Mouse (Mus musculus): Measurements from ENCODE around the gene Fig4. TPM values are rescaled to one million over a fixed set of nuclear protein-coding genes. Genes with fewer than 3 reads are reported as not detected.

Gene Fig4
- polyA plus RNA-seq, 1 experiment from 2014 or later: 65.9 TPM

DNA sequence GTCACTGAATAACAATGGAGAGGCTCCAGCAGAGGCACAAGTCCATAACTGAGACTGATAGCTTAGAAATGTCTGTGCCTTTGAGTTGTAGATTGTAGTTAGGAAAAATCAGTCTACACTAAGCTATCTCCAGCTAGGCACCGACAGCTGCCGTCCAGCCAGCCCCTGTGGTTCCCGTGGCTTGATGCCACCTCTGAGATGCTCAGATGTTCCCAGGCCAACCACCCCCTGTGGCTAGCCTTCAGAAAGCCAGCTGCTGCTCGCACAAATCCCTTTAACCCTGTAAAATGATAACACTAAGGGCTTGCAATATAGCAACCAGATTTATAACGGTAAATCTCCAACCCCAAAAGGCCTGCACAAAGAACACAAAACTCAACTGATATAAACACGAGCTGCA lies 22.9 kb downstream of the Fig4 start:
- Histone ChIP-seq H3K9ac (ENCODE audit: low read length) (no peak overlapping the region), H3K4me2 (ENCODE audit: low read depth, low read length) (no peak overlapping the region), H3K9me3 (replicated peaks; ENCODE audit: control insufficient read depth, low read length) (no peaks in the 10 kb centered on the region), H3K27me3 (ENCODE audit: control insufficient read depth, insufficient read depth, low read length) (no peaks in the 10 kb centered on the region), H3K4me1 (ENCODE audit: control insufficient read depth, insufficient read depth, low read length) (no peaks in the 10 kb centered on the region), H3K27ac (ENCODE audit: low read length) (no peak overlapping the region), H3K4me3 (ENCODE audit: low read length) (no peak overlapping the region), H3K36me3 (ENCODE audit: control insufficient read depth, insufficient read depth) (peaks cover 28% of the 10 kb centered on the region)
- no peak for ATAC-seq (replicated peaks; ENCODE audit: extremely low read depth, insufficient read depth, low FRiP score)
- WGBS: 42% methylated on average over 6 of the region's 6 CpGs

DNA sequence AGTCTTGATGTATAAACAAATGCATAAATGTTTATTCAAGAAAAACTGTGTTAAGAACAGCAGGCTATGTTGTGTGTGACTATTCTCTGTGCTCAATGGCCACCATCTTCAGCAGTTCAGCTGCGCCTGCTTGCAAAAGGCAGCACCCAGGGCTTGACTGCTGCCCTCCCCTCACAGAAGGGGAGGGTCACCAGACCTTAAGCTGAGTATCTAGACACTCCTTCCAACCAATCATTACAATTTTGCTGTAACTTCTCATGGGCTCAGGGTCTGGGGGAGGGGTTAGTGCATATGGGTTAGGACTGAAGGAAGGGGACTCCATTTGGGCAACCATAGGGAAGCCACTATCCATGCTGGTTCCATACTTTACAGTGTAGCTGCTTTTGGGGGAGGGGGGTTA lies 24.3 kb downstream of the Fig4 start:
- Histone ChIP-seq H3K27ac (ENCODE audit: low read length) (no peak overlapping the region), H3K9ac (ENCODE audit: low read length) (no peak overlapping the region), H3K4me1 (ENCODE audit: control insufficient read depth, insufficient read depth, low read length) (no peaks in the 10 kb centered on the region), H3K4me2 (ENCODE audit: low read depth, low read length) (no peak overlapping the region), H3K4me3 (ENCODE audit: low read length) (no peak overlapping the region), H3K27me3 (ENCODE audit: control insufficient read depth, insufficient read depth, low read length) (no peaks in the 10 kb centered on the region), H3K36me3 (ENCODE audit: control insufficient read depth, insufficient read depth) (peaks cover 15% of the 10 kb centered on the region), H3K9me3 (replicated peaks; ENCODE audit: control insufficient read depth, low read length) (no peaks in the 10 kb centered on the region)
- WGBS: 100% methylated on average over 1 of the region's 1 CpGs
- ATAC-seq (replicated peaks; ENCODE audit: extremely low read depth, insufficient read depth, low FRiP score): no peak

DNA sequence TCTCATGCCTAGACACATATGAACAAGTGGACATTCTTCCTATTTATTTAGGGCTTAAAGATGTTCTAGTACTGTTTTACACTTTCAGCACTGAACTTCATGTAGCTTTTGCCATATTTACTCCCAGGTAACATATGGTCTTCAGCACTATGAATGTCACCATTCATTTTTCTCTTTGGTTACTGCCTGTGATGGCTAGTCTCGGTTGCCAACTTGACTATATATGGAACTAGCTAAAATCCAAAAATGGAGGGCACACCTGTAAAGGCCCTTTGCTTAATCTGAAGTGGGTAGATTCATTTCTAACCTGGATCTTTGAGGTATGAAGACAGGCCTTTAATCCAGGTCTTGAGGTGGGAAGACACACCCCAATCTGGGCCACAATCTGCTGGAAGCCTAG lies 28.2 kb downstream of the Fig4 start:
- no peaks in the 10 kb centered on the region for H3K9me3 ChIP-seq (replicated peaks; ENCODE audit: control insufficient read depth, low read length)
- WGBS: 83% methylated on average over 1 of the region's 1 CpGs
- no peaks in the 10 kb centered on the region for H3K27me3 ChIP-seq (ENCODE audit: control insufficient read depth, insufficient read depth, low read length)

DNA sequence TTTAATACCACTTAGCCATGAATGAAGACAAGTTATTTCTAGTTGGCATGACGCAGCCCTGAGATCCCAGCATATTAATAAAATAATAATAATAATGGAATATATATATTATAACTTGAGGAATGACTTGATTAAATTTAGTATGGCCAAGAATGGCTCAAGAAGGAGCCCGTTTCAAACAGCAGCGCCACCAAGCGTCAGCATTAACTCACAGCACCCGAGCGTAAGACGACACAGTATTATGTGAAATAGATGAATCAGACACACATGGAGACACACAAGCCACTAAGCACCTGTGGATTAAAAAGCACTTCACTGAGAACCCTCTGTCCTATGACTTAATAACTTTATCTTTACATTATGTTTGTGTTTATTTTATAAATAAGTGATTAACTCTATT lies 31.2 kb downstream of the Fig4 start:
- H3K4me1 ChIP-seq (ENCODE audit: control insufficient read depth, insufficient read depth, low read length): no peaks in the 10 kb centered on the region
- no peaks in the 10 kb centered on the region for H3K27me3 ChIP-seq (ENCODE audit: control insufficient read depth, insufficient read depth, low read length)
- 53% methylated on average over 7 of the region's 7 CpGs for WGBS
- H3K27ac ChIP-seq (ENCODE audit: low read length): no peak overlapping the region
- no peak for ATAC-seq (replicated peaks; ENCODE audit: extremely low read depth, insufficient read depth, low FRiP score)
- peaks cover 26% of the 10 kb centered on the region for H3K36me3 ChIP-seq (ENCODE audit: control insufficient read depth, insufficient read depth)
- H3K4me3 ChIP-seq (ENCODE audit: low read length): no peak overlapping the region
- no peaks in the 10 kb centered on the region for H3K9me3 ChIP-seq (replicated peaks; ENCODE audit: control insufficient read depth, low read length)
- H3K4me2 ChIP-seq (ENCODE audit: low read depth, low read length): no peak overlapping the region
- H3K9ac ChIP-seq (ENCODE audit: low read length): no peak overlapping the region

More for the DNA sequence above, 28.2 kb downstream of the Fig4 start:
- Histone ChIP-seq H3K4me2 (ENCODE audit: low read depth, low read length) (no peak overlapping the region), H3K9ac (ENCODE audit: low read length) (no peak overlapping the region), H3K4me1 (ENCODE audit: control insufficient read depth, insufficient read depth, low read length) (no peaks in the 10 kb centered on the region), H3K4me3 (ENCODE audit: low read length) (no peak overlapping the region), H3K27ac (ENCODE audit: low read length) (no peak overlapping the region), H3K36me3 (ENCODE audit: control insufficient read depth, insufficient read depth) (peaks cover 9% of the 10 kb centered on the region)
- no peak for ATAC-seq (replicated peaks; ENCODE audit: extremely low read depth, insufficient read depth, low FRiP score)

DNA sequence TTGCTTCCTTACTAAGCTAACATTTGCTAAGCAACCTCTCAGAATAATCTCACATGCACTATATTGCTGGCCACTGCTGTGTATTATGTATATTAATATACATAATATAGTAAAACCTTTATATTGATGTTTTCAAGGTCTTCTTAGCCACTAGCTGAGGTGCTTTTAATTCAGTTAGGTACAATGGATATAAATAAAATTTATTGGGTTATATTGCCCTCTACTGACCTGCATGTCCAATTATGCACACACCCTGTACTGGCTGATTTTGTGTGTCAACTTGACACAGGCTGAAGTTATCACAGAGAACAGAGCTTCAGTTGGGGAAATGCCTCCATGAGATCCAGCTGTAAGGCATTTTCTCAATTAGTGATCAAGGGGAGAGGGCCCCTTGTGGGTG lies 41.2 kb downstream of the Fig4 start:
- H3K27me3 ChIP-seq (ENCODE audit: control insufficient read depth, insufficient read depth, low read length): no peaks in the 10 kb centered on the region
- H3K4me2 ChIP-seq (ENCODE audit: low read depth, low read length): no peak overlapping the region
- no peak overlapping the region for H3K27ac ChIP-seq (ENCODE audit: low read length)
- H3K9me3 ChIP-seq (replicated peaks; ENCODE audit: control insufficient read depth, low read length): 0 out of 2 replicates have a peak, but pooled peaks cover 3% of the 10 kb centered on the region
- no peak overlapping the region for H3K4me3 ChIP-seq (ENCODE audit: low read length)
- no peak for ATAC-seq (replicated peaks; ENCODE audit: extremely low read depth, insufficient read depth, low FRiP score)
- H3K9ac ChIP-seq (ENCODE audit: low read length): no peak overlapping the region
- peaks cover 19% of the 10 kb centered on the region for H3K36me3 ChIP-seq (ENCODE audit: control insufficient read depth, insufficient read depth)
- peaks cover 6% of the 10 kb centered on the region; the same call in 1 of the 2 replicates for H3K4me1 ChIP-seq (ENCODE audit: control insufficient read depth, insufficient read depth, low read length)

DNA sequence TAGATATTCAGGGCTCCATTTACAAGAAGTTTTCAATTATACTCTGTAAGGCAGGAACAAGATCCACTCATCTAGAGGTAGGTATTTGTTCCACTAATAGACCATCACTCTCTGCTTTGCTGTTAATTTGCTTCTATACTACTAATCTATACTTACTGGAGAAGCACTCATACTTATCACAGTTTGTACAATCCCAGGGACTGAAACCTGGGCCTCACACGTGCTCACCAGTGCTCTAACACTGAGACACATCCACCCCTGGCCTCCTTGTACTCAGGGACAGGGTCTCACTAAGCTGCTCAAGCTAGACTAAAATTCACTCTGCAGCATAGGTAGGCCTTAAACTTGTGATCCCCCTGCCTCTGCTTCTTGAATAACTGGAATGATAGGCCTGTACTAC lies 41.8 kb downstream of the Fig4 start:
- Histone ChIP-seq H3K4me3 (ENCODE audit: low read length) (no peak overlapping the region), H3K4me2 (ENCODE audit: low read depth, low read length) (no peak overlapping the region), H3K36me3 (ENCODE audit: control insufficient read depth, insufficient read depth) (peaks cover 21% of the 10 kb centered on the region), H3K4me1 (ENCODE audit: control insufficient read depth, insufficient read depth, low read length) (peaks cover 6% of the 10 kb centered on the region; the same call in 1 of the 2 replicates), H3K9ac (ENCODE audit: low read length) (no peak overlapping the region), H3K27ac (ENCODE audit: low read length) (no peak overlapping the region), H3K9me3 (replicated peaks; ENCODE audit: control insufficient read depth, low read length) (0 out of 2 replicates have a peak, but pooled peaks cover 3% of the 10 kb centered on the region), H3K27me3 (ENCODE audit: control insufficient read depth, insufficient read depth, low read length) (no peaks in the 10 kb centered on the region)
- no peak for ATAC-seq (replicated peaks; ENCODE audit: extremely low read depth, insufficient read depth, low FRiP score)
- 36% methylated on average over 1 of the region's 1 CpGs for WGBS

DNA sequence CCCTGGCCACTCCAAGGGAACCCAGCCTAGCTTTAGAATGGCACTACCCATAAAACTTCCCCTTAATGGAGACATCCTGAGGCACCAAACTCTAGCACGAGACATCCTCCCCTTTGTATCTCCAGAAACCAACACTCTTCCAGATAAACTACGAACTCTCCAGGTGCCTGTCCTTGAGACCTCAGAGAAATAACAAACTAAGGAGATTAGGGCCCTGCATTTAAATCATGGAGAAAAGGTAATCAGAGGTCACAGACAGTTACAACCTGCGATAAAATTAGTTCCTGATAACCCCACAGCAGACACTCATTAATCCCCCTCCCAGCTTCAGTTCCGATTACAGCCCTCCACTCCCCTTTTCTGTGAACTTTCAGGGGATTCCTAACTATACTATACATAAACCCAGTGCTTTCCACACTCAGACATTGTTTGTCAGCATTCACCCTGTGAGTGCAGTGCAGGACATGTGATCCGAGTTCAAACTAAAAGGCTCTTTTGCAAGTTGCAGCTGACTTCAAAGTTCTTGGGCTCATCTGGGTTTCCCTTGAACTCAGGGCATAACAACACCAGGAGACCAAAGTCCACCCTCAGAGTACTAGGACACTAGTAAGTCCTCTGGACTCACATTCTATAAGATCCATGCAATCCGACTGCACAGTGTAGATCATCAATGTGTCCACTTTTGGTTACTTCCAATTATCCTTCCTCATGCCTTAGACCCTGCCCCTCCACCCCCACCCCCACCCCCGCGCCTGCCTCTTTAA lies 42.6 kb downstream of the Fig4 start:
- H3K9me3 ChIP-seq (replicated peaks; ENCODE audit: control insufficient read depth, low read length): 0 out of 2 replicates have a peak, but pooled peaks cover 3% of the 10 kb centered on the region
- no peak overlapping the region for H3K9ac ChIP-seq (ENCODE audit: low read length)
- H3K36me3 ChIP-seq (ENCODE audit: control insufficient read depth, insufficient read depth): peaks cover 27% of the 10 kb centered on the region
- H3K27ac ChIP-seq (ENCODE audit: low read length): no peak overlapping the region
- peaks cover 6% of the 10 kb centered on the region; the same call in 1 of the 2 replicates for H3K4me1 ChIP-seq (ENCODE audit: control insufficient read depth, insufficient read depth, low read length)
- 45% methylated on average over 8 of the region's 8 CpGs for WGBS
- H3K4me3 ChIP-seq (ENCODE audit: low read length): no peak overlapping the region
- no peak for ATAC-seq (replicated peaks; ENCODE audit: extremely low read depth, insufficient read depth, low FRiP score)
- no peaks in the 10 kb centered on the region for H3K27me3 ChIP-seq (ENCODE audit: control insufficient read depth, insufficient read depth, low read length)
- H3K4me2 ChIP-seq (ENCODE audit: low read depth, low read length): no peak overlapping the region

DNA sequence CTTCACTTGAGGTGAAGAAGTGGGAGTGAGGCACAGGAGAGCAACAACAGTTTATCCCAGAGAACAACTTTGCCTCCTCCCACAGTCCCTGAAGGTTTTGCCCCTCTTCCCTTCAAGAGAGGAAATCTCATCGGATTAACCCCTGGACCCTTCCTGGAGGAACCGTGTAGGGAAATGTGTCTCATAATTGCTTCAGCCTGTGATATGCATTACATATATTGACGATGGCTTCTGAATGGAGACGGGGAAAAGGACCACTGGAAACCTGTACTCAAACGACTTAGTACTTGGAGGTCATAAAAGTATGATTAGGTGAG lies 52.4 kb downstream of the Fig4 start:
- no peak for ATAC-seq (replicated peaks; ENCODE audit: extremely low read depth, insufficient read depth, low FRiP score)
- Histone ChIP-seq H3K4me2 (ENCODE audit: low read depth, low read length) (no peak overlapping the region), H3K27ac (ENCODE audit: low read length) (no peak overlapping the region), H3K4me1 (ENCODE audit: control insufficient read depth, insufficient read depth, low read length) (0 out of 2 replicates have a peak, but pooled peaks cover 2% of the 10 kb centered on the region), H3K4me3 (ENCODE audit: low read length) (no peak overlapping the region), H3K36me3 (ENCODE audit: control insufficient read depth, insufficient read depth) (peaks cover 40% of the 10 kb centered on the region), H3K27me3 (ENCODE audit: control insufficient read depth, insufficient read depth, low read length) (no peaks in the 10 kb centered on the region), H3K9ac (ENCODE audit: low read length) (no peak overlapping the region), H3K9me3 (replicated peaks; ENCODE audit: control insufficient read depth, low read length) (no peaks in the 10 kb centered on the region)
- 82% methylated on average over 5 of the region's 5 CpGs for whole genome bisulfite sequencing

DNA sequence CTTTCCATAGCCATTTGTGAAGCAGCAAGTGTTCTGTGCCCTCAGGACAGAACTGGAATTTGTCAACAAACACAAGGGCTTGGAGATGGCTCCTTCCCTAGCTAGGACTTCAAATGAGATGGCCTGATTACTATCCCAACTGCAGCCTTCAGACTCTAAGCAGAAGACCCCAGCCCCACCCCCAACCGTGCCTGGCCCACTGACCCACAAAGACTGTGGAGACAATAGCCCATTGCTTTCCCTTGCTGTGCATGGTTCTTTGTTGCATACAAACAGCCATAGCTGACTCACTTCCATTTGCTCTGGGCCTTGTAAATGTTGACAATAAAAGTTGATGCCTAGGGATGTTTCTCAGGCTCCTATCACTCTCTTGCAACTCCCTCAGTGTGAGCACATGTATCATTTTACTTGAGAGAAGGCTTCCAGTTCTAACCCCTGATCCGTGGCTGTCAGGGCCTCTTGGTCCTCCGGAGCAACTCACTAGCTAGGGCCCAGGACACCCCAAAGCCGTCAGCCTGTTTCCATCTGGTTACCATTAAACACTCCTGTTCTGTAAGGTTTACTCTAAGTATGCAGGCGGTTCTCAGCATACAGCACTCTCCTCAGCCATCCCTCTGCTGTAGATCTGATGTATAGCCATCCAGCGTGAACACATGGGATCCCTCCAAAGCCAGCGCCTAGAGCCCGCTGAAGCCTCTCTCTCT lies 52.9 kb downstream of the Fig4 start:
- no peak overlapping the region for H3K9ac ChIP-seq (ENCODE audit: low read length)
- H3K4me3 ChIP-seq (ENCODE audit: low read length): no peak overlapping the region
- WGBS: 81% methylated on average over 8 of the region's 8 CpGs
- H3K4me1 ChIP-seq (ENCODE audit: control insufficient read depth, insufficient read depth, low read length): 0 out of 2 replicates have a peak, but pooled peaks cover 2% of the 10 kb centered on the region
- no peaks in the 10 kb centered on the region for H3K27me3 ChIP-seq (ENCODE audit: control insufficient read depth, insufficient read depth, low read length)
- H3K4me2 ChIP-seq (ENCODE audit: low read depth, low read length): no peak overlapping the region
- no peak for ATAC-seq (replicated peaks; ENCODE audit: extremely low read depth, insufficient read depth, low FRiP score)
- no peak overlapping the region for H3K27ac ChIP-seq (ENCODE audit: low read length)
- peaks cover 36% of the 10 kb centered on the region for H3K36me3 ChIP-seq (ENCODE audit: control insufficient read depth, insufficient read depth)
- H3K9me3 ChIP-seq (replicated peaks; ENCODE audit: control insufficient read depth, low read length): no peaks in the 10 kb centered on the region

Data from heart, embryonic 16.5 days (tissue).